Mouse (Mus musculus): ENCODE results near the gene Camk2n2. TPM values are rescaled to one million over a fixed set of nuclear protein-coding genes. Genes with fewer than 3 reads are reported as not detected.
"Not testable (repeated sequence)": the region's sequence is repeated elsewhere in the genome, so short reads cannot be mapped to it uniquely, and the experiment has no call there.

Gene Camk2n2
- total and polyA plus RNA-seq, 3 experiments, result 1.5 to 7.0 (median 2.0) TPM

DNA sequence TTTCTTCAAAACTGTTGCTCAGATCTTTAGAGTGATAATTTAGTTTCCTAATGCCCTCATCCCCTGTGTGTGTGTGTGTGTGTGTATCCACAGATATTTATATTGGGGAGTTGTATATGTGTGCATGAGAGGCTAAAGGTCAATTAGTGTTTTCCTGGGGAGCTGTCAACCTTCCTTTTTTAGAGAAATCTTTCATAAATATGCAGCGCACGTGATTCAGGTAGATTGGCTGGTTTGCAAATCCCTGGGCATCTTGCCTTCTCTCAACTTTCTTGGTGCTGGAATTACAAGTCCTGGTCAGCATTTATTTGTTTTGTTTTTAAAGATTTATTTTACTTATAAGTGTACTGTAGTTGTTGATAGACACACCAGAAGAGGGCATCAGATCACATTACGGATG is 49.2 kb upstream of the Camk2n2 start:
- no peak for TF ChIP-seq MEF2A (IDR thresholded peaks at IDR 0.05; ENCODE audit: borderline replicate concordance, low read depth, low read length)
- Histone ChIP-seq H3K9me3 (replicated peaks; ENCODE audit: low read length) (no peaks in the 10 kb centered on the region), H3K27me3 (replicated peaks) (no peaks in the 10 kb centered on the region), H3K27ac (ENCODE audit: insufficient read depth, low read depth) (no peak overlapping the region), H3K79me2 (replicated peaks; ENCODE audit: control insufficient read depth, extremely low read depth, insufficient read depth, poor library complexity, severe bottlenecking) (peaks cover 26% of the 10 kb centered on the region), H3K36me3 (replicated peaks in 1 of 2; ENCODE audit: control insufficient read depth in 1 of 2, insufficient read depth in 1 of 2, low read length in 1 of 2) (peaks cover 10 to 25% of the 10 kb centered on the region in 2 experiments), H3K4me1 (ENCODE audit: control insufficient read depth in 1 of 2, insufficient read depth in 2 of 2) (peaks cover 15 to 20% of the 10 kb centered on the region in 2 experiments), H3K4me3 (replicated peaks in 1 of 3; ENCODE audit: low read depth in 2 of 3, low read length in 2 of 3, poor library complexity in 1 of 3) (no peak overlapping the region), H3K4me2 (ENCODE audit: insufficient read depth, low read depth, poor library complexity, severe bottlenecking) (no peak overlapping the region), H3K9ac (ENCODE audit: insufficient read depth, low read depth) (no peak overlapping the region)
- dilution Hi-C loops (cut with MboI; ENCODE audit: extremely low pct_ligation_motif_present, extremely low pct_unique_long_range_greater_than_20kb, low sequenced_read_pairs), result no loop called here
- no peak for DNase-seq (ENCODE audit: extremely low read depth)
- in situ Hi-C loops (cut with MboI; ENCODE audit: low pct_ligation_motif_present, low pct_unique_long_range_greater_than_20kb, low sequenced_read_pairs), result no loop called here

DNA sequence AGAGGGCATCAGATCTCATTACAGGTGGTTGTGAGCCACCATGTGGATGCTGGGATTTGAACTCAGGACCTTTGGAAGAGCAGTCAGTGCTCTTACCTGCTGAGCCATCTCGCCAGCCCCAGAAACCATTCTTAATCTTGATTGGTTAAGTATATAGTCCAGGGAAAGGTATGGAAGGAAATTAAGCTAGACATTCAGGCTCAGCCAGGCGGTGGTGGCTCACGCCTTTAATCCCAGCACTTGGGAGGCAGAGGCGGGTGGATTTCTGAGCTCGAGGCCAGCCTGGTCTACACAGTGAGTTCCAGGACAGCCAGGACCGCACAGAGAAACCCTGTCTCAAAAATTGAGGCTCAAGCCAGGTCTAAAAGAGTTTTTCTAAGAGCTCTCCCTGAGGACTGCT is 46.9 kb upstream of the Camk2n2 start, which contains the start of gene Eif4g1:
TSS of gene Eif4g1 (plus strand) at position 301 of the 400 bp plus-strand sequence.
- H3K9me3 ChIP-seq (replicated peaks; ENCODE audit: low read length); H3K4me2 ChIP-seq (ENCODE audit: insufficient read depth, low read depth, poor library complexity, severe bottlenecking); H3K4me1 ChIP-seq (ENCODE audit: control insufficient read depth in 1 of 2, insufficient read depth in 2 of 2); H3K4me3 ChIP-seq (replicated peaks in 1 of 3; ENCODE audit: low read depth in 2 of 3, low read length in 2 of 3, poor library complexity in 1 of 3); DNase-seq (ENCODE audit: extremely low read depth); dilution Hi-C loops (cut with MboI; ENCODE audit: extremely low pct_ligation_motif_present, extremely low pct_unique_long_range_greater_than_20kb, low sequenced_read_pairs); H3K9ac ChIP-seq (ENCODE audit: insufficient read depth, low read depth); H3K27me3 ChIP-seq (replicated peaks); H3K79me2 ChIP-seq (replicated peaks; ENCODE audit: control insufficient read depth, extremely low read depth, insufficient read depth, poor library complexity, severe bottlenecking); in situ Hi-C loops (cut with MboI; ENCODE audit: low pct_ligation_motif_present, low pct_unique_long_range_greater_than_20kb, low sequenced_read_pairs); H3K27ac ChIP-seq (ENCODE audit: insufficient read depth, low read depth): not testable (repeated sequence)
- H3K36me3 ChIP-seq (replicated peaks in 1 of 2; ENCODE audit: control insufficient read depth in 1 of 2, insufficient read depth in 1 of 2, low read length in 1 of 2), result peaks cover 12 to 31% of the 10 kb centered on the region in 2 experiments

DNA sequence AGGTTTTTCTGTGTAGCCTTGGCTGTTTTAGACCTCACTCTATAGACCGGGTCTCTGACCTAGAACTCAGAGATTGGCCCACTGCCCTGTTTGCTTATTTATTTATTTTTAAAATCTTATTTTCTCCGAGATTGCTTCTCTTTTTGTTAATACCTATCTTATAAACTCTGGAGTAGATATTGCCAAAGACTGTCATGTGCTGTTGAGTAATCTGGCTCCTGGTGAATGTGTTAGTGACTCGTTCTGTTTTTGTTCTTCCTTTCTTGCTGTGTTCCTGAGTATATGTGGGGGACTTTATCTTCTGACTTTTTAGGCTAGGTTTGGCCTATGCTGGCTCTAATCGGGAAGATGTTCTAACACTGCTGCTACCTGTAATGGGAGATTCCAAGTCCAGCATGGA is 36.6 kb upstream of the Camk2n2 start:
- Histone ChIP-seq H3K36me3 (replicated peaks in 1 of 2; ENCODE audit: control insufficient read depth in 1 of 2, insufficient read depth in 1 of 2, low read length in 1 of 2) (peaks cover 78 to 92% of the 10 kb centered on the region in 2 experiments), H3K4me2 (ENCODE audit: insufficient read depth, low read depth, poor library complexity, severe bottlenecking) (no peak overlapping the region), H3K9ac (ENCODE audit: insufficient read depth, low read depth) (no peak overlapping the region), H3K27me3 (replicated peaks) (no peaks in the 10 kb centered on the region), H3K9me3 (replicated peaks; ENCODE audit: low read length) (no peaks in the 10 kb centered on the region), H3K4me3 (replicated peaks in 1 of 3; ENCODE audit: low read depth in 2 of 3, low read length in 2 of 3, poor library complexity in 1 of 3) (no peak overlapping the region), H3K79me2 (replicated peaks; ENCODE audit: control insufficient read depth, extremely low read depth, insufficient read depth, poor library complexity, severe bottlenecking) (peaks cover 12% of the 10 kb centered on the region), H3K4me1 (ENCODE audit: control insufficient read depth in 1 of 2, insufficient read depth in 2 of 2) (peaks cover 2 to 8% of the 10 kb centered on the region in 2 experiments; a peak in 3 of 4 replicates), H3K27ac (ENCODE audit: insufficient read depth, low read depth) (no peak overlapping the region)
- no peak for TF ChIP-seq TCF12 (IDR thresholded peaks at IDR 0.05; ENCODE audit: low read depth, low read length)
- TF ChIP-seq MAZ (IDR thresholded peaks at IDR 0.05; ENCODE audit: low read depth, low read length), result no peak
- no peak for TF ChIP-seq MXI1 (IDR thresholded peaks at IDR 0.05; ENCODE audit: low read depth, low read length)
- TF ChIP-seq TBP (conservative IDR thresholded peaks at IDR 0.05; ENCODE audit: low read depth, low read length), result no peak
- no peak for TF ChIP-seq ELF1 (IDR thresholded peaks at IDR 0.05; ENCODE audit: low read depth, low read length)
- TF ChIP-seq ZC3H11A (IDR thresholded peaks at IDR 0.05; ENCODE audit: low read depth, low read length), result no peak
- dilution Hi-C loops (cut with MboI; ENCODE audit: extremely low pct_ligation_motif_present, extremely low pct_unique_long_range_greater_than_20kb, low sequenced_read_pairs), result no loop called here
- no peak for DNase-seq (ENCODE audit: extremely low read depth)
- in situ Hi-C loops (cut with MboI; ENCODE audit: low pct_ligation_motif_present, low pct_unique_long_range_greater_than_20kb, low sequenced_read_pairs), result no loop called here

All from CH12.LX (cell line).